Mouse (Mus musculus): ENCODE measurements around the gene Gm2174. TPM values are rescaled to one million over a fixed set of nuclear protein-coding genes. Genes with fewer than 3 reads are reported as not detected.

The Gm2174 gene
- total RNA-seq, 2 experiments from 2014 or later, result not detected

Other genes with a start within 250 kb of the Gm2174 start
- not detected for gene Gm773, start 235.1 kb upstream of the Gm2174 start, total RNA-seq (2021)
- gene Zfp449, start 101.6 kb upstream of the Gm2174 start, total RNA-seq (2021), result 1 to 10 TPM; 1.5 to 2.6 TPM
- gene Smim10l2a, start 73.4 kb upstream of the Gm2174 start, total RNA-seq (2021), result under 1 TPM in 1 of 2 experiments, not detected in 1; 0.11 TPM
- 1 to 10 TPM; 4.6 to 5.3 TPM for gene Ints6l, start 6.9 kb downstream of the Gm2174 start, total RNA-seq (2021)
- not detected for gene Gm10477, start 76.8 kb downstream of the Gm2174 start, total RNA-seq (2021)
- gene Gm648, start 101.6 kb downstream of the Gm2174 start, total RNA-seq (2021), result not detected
- gene Mmgt1, start 150.1 kb downstream of the Gm2174 start, total RNA-seq (2021), result 10 to 100 TPM; 22.2 to 24.3 TPM
- 10 to 100 TPM; 23.4 to 25.3 TPM for gene Slc9a6, start 161.8 kb downstream of the Gm2174 start, total RNA-seq (2021)

Data from gastrocnemius, postnatal 25 days (tissue).